Mouse (Mus musculus): ENCODE results near the gene Trdn. TPM values are rescaled to one million over a fixed set of nuclear protein-coding genes. Genes with fewer than 3 reads are reported as not detected.
A peak's percentile ranks its signal among the peaks of the same experiment; 100 is the strongest.

The Trdn gene
- polyA plus RNA-seq (2014; fragmentation: Nextera tagmentation; extraction: Ambion mirVana) = 0.30 and 4.1 TPM in 2 replicates

DNA sequence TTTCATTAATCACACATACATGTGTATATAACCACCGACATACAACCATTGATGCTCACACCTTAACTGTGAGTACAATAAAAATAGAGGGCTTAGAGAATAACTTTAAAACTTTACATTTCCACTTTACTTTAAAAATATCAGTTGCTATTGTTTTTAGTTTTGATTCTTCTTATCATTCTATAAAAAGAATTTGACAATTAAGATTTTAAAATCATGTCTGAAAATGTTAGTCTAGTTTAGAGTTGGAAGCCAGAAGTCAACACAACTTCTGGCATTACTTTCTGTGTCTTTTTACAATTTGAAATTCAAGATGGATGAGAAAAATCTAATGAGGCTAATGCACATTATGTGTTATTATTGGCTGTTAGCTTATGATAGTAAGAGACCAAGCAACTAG lies at the start of gene Trdn:
TSS of gene Trdn (plus strand) at position 301 of the 400 bp plus-strand sequence.
- no peak within 1 kb of the TSS for H3K9ac ChIP-seq
- ATAC-seq (ENCODE audit: insufficient read depth) (no peak), DNase-seq (no peak)
- H3K4me1 ChIP-seq (ENCODE audit: insufficient read depth) = no peaks in the 10 kb centered on the region
- WGBS = 77% methylated on average over 1 of the region's 1 CpGs
- TF ChIP-seq CTCF (IDR thresholded peaks at IDR 0.05; ENCODE audit: low read depth) = no peak
- H3K27me3 ChIP-seq (ENCODE audit: insufficient read depth, low read length) = no peaks in the 10 kb centered on the region
- H3K4me2 ChIP-seq = no peak within 1 kb of the TSS
- no peak within 1 kb of the TSS for H3K27ac ChIP-seq (ENCODE audit: low read depth)
- no peak within 1 kb of the TSS for H3K4me3 ChIP-seq (ENCODE audit: low read depth, low read length)
- no peaks in the 10 kb centered on the region for H3K36me3 ChIP-seq (ENCODE audit: insufficient read depth)
- no peaks in the 10 kb centered on the region for H3K9me3 ChIP-seq (ENCODE audit: low read depth, low read length)

GRCm38 (mm10) chr10:33060771-33061170 lies 19.6 kb upstream of the Trdn start:
- Histone ChIP-seq H3K27ac (ENCODE audit: low read depth) (no peak overlapping the region), H3K36me3 (ENCODE audit: insufficient read depth) (no peaks in the 10 kb centered on the region), H3K4me3 (ENCODE audit: low read depth, low read length) (no peak overlapping the region), H3K27me3 (ENCODE audit: insufficient read depth, low read length) (no peaks in the 10 kb centered on the region), H3K9me3 (ENCODE audit: low read depth, low read length) (no peaks in the 10 kb centered on the region), H3K4me2 (no peak overlapping the region), H3K9ac (no peak overlapping the region), H3K4me1 (ENCODE audit: insufficient read depth) (no peaks in the 10 kb centered on the region)
- no peak for ATAC-seq (ENCODE audit: insufficient read depth)
- no peak for TF ChIP-seq CTCF (IDR thresholded peaks at IDR 0.05; ENCODE audit: low read depth)
- WGBS = 75% methylated on average over 1 of the region's 1 CpGs
- no peak for DNase-seq

- Histone ChIP-seq H3K36me3 (ENCODE audit: insufficient read depth) (no peaks in the 10 kb centered on the region), H3K9ac (no peak overlapping the region), H3K27ac (ENCODE audit: low read depth) (no peak overlapping the region), H3K4me1 (ENCODE audit: insufficient read depth) (no peaks in the 10 kb centered on the region), H3K9me3 (ENCODE audit: low read depth, low read length) (no peaks in the 10 kb centered on the region), H3K27me3 (ENCODE audit: insufficient read depth, low read length) (no peaks in the 10 kb centered on the region), H3K4me3 (ENCODE audit: low read depth, low read length) (no peak overlapping the region), H3K4me2 (no peak overlapping the region)
- DNase-seq (no peak), ATAC-seq (ENCODE audit: insufficient read depth) (no peak)
- TF ChIP-seq CTCF (IDR thresholded peaks at IDR 0.05; ENCODE audit: low read depth) = no peak
- 97% methylated on average over 1 of the region's 1 CpGs for WGBS
Measured at GRCm38 (mm10) chr10:33065566-33065965, 14.8 kb upstream of the Trdn start.

GRCm38 (mm10) chr10:33073126-33073525 lies 7.2 kb upstream of the Trdn start:
- H3K4me3 ChIP-seq (ENCODE audit: low read depth, low read length) = no peak overlapping the region
- no peak overlapping the region for H3K27ac ChIP-seq (ENCODE audit: low read depth)
- DNase-seq (no peak), ATAC-seq (ENCODE audit: insufficient read depth) (no peak)
- H3K36me3 ChIP-seq (ENCODE audit: insufficient read depth) = no peaks in the 10 kb centered on the region
- 66% methylated on average over 3 of the region's 3 CpGs for WGBS
- H3K9ac ChIP-seq = no peak overlapping the region
- H3K4me1 ChIP-seq (ENCODE audit: insufficient read depth) = no peaks in the 10 kb centered on the region
- H3K27me3 ChIP-seq (ENCODE audit: insufficient read depth, low read length) = no peaks in the 10 kb centered on the region
- no peaks in the 10 kb centered on the region for H3K9me3 ChIP-seq (ENCODE audit: low read depth, low read length)
- no peak overlapping the region for H3K4me2 ChIP-seq
- no peak for TF ChIP-seq CTCF (IDR thresholded peaks at IDR 0.05; ENCODE audit: low read depth)

- whole genome bisulfite sequencing = 48% methylated on average over 2 of the region's 2 CpGs
- Histone ChIP-seq H3K4me2 (no peak overlapping the region), H3K27me3 (ENCODE audit: insufficient read depth, low read length) (no peaks in the 10 kb centered on the region), H3K4me1 (ENCODE audit: insufficient read depth) (no peaks in the 10 kb centered on the region), H3K4me3 (ENCODE audit: low read depth, low read length) (no peak overlapping the region), H3K9me3 (ENCODE audit: low read depth, low read length) (no peaks in the 10 kb centered on the region), H3K36me3 (ENCODE audit: insufficient read depth) (no peaks in the 10 kb centered on the region), H3K9ac (no peak overlapping the region), H3K27ac (ENCODE audit: low read depth) (no peak overlapping the region)
- ATAC-seq (ENCODE audit: insufficient read depth) (no peak), DNase-seq (no peak)
- no peak for TF ChIP-seq CTCF (IDR thresholded peaks at IDR 0.05; ENCODE audit: low read depth)
Measured at GRCm38 (mm10) chr10:33082151-33082844, 1.9 kb downstream of the Trdn start.

DNA sequence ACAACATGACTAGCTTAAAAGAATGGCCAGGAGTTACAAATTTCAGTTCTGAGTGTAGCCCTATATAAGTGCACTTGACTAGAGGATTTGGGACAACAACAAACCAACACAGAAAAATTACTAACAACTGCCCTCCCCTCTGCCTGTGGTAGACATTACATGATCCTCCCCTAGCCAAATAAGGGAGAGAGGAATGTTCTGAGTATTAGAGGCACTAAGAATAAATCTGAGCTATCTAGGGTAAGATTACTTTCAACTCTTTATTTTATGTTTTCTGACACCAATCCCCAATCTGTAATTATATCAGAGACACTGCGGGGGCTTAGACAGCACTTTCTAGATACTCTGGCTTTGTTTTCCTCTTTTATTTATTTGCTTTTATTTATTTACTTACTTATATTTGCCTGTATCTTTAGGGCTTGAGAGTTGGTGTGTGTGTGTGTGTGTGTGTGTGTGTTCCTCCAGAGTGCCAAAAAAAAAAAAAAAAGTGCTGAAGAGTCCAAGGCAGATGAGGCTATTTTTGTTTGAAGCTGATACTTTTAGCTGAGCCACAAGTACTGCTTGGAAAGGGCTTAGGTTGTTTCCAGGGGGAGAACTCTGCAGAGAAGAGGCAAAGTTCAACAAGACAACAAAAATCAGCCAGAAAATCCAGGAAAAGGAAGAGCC lies 2.7 kb downstream of the Trdn start:
- Histone ChIP-seq H3K27me3 (ENCODE audit: insufficient read depth, low read length) (no peaks in the 10 kb centered on the region), H3K9me3 (ENCODE audit: low read depth, low read length) (no peaks in the 10 kb centered on the region), H3K27ac (ENCODE audit: low read depth) (no peak overlapping the region), H3K36me3 (ENCODE audit: insufficient read depth) (no peaks in the 10 kb centered on the region), H3K4me2 (no peak overlapping the region), H3K4me3 (ENCODE audit: low read depth, low read length) (no peak overlapping the region), H3K4me1 (ENCODE audit: insufficient read depth) (no peaks in the 10 kb centered on the region), H3K9ac (no peak overlapping the region)
- DNase-seq (no peak), ATAC-seq (ENCODE audit: insufficient read depth) (no peak)
- 71% methylated on average over 1 of the region's 1 CpGs for WGBS
- TF ChIP-seq CTCF (IDR thresholded peaks at IDR 0.05; ENCODE audit: low read depth) = no peak

DNA sequence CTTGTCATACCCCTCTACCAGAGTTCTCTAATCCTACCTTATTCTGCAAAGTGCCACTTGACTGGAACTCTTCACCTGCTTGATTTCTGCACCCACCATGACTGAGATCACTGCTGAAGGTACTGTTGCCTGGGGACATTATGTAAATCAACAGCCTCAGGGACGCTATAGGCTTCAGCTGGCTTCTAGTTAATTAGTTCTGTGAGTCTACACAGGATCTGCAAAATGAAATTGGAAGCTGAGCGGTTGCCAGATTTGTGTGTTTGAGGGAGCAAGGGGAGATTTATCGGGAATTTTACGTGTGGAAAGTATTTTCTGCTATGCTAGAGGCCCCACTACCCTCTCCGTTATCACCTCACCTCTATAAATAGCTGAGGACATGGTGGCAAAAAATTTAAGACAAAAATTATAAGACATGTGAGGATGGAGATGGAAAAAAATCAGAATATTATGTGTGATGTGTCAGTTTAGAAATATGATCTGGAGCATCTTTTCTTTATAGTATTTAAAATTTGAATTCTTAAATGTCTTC lies 3.3 kb downstream of the Trdn start:
- no peaks in the 10 kb centered on the region for H3K4me1 ChIP-seq (ENCODE audit: insufficient read depth)
- no peak overlapping the region for H3K4me3 ChIP-seq (ENCODE audit: low read depth, low read length)
- H3K4me2 ChIP-seq = no peak overlapping the region
- DNase-seq = peak; percentile 23
- 46% methylated on average over 5 of the region's 5 CpGs for WGBS
- H3K27me3 ChIP-seq (ENCODE audit: insufficient read depth, low read length) = no peaks in the 10 kb centered on the region
- no peak overlapping the region for H3K9ac ChIP-seq
- no peak for TF ChIP-seq CTCF (IDR thresholded peaks at IDR 0.05; ENCODE audit: low read depth)
- no peak overlapping the region; the same call in 1 of the 2 replicates for H3K27ac ChIP-seq (ENCODE audit: low read depth)
- ATAC-seq (ENCODE audit: insufficient read depth) = no peak
- no peaks in the 10 kb centered on the region for H3K36me3 ChIP-seq (ENCODE audit: insufficient read depth)
- no peaks in the 10 kb centered on the region for H3K9me3 ChIP-seq (ENCODE audit: low read depth, low read length)

Measured in lung, embryonic 14.5 days (tissue).